Mouse (Mus musculus): Measurements from ENCODE around the gene Abhd2.

The Abhd2 gene

DNA sequence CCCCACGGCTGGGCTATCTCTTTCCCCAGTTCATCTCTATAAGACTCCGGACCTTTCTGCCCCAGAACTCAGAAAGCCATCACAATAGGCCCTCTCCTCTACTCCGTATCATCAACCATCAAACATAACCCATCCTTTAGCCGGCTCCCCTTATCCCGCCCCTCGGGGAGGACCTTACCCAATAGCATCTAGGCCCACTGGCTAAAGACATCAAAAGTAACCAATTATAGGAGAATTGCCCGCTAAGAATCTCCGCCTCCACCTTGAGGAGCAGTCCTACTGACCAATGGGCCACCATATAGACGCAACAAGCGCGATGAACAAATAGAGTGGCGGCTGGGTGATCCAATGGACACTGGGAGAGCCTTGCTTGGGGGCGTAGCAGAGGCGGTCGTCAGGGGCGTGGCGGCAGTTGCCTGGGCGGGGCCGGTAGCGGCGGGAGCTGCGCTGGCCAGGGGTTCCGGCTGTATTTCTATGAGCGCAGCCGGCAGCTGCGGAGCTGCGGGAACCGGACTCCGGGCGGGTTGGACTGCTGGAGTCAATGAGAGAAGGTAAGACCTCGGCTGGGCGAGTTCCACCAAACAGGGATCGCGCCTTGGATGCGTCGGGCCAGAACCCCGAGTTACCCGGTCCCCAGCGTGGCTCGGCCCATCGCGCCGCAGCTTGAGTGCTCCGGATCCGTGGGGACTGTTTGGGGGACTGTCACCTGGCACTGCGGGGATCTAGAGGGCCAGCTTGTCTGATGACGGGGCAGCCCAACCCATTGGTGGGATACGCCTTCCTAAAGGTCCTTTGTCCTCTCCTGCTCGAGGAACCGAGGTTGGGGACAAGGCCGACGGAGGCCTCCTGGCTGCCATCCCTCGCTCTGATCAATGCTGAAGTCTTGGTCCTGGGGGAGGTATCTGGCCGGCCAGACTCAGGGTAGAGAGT is at the start of gene Abhd2:
Gene Abhd2 (plus strand): TSS at position 411 of the 930 bp plus-strand sequence.
- peak; percentile 99 to 100 for DNase-seq

DNA sequence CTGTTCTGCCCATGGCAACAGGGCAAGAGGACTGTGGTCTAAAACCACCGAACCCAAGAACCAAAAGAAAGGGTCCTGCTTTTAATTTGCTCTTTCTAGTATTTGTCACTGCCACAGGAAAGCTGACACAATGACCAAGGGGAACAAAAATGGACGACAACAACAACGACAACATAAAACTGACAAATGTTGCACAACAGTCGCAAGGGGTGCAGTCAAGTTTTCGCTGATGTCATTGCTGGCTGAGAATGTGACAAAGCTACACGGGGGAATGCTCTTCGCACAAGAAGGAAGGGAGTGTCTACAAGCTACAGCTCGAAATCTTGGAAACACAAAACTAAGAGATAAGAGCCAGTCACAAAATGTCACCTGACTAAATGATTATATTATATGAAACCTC is 47.5 kb upstream of the Abhd2 start:
- DNase-seq, result no peak

DNA sequence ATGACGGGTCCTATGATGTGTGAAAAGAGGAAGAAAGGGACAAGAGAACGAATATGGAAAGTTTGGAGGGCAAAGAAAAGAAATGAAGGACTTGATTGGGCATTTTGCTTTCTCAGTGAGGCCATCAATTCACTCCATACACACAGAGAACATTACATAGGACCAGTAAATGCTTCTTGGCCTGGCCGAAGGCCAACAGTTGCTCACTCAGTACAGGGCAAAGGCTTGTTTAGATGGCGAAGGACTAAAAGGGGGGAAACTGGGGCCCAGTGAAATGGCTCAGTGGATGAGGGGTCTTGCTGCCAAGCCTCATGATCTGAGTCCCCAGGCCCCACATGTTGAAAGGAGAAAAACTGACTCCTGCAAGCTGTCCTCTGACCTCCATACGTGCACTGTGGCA is 46.8 kb upstream of the Abhd2 start:
- no peak for DNase-seq

DNA sequence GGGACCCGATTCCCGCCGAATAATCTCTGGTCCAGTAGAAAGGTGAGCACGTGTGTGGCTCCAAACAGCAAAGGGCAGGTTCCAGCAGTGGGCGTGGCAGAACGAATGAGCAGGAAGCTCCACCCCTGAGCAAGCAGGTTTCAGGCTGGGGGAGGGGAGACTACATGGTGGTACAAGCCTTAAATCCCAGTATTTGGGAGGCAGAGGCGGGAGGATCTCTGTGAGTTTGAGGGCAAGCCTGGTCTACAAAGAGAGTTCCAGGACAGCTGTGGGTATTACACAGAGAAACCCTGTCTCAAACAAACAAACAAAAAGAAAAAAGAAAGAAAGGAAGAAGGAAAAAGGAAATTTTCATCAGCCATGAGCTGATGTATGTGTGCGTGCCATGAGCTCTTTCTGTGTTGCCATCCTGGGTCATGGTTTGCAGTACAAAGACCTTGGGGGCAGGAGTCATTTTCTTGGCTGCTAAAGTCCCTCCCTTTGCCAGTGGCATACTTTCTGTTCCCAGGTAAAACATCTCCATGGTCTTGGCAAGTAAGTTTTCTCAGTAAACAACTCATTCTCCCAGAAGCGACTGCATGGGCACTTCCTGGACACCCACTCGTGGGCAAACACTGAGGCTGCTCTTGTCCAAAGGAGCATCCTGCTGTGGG is 46.0 kb upstream of the Abhd2 start:
- DNase-seq, result no peak

DNA sequence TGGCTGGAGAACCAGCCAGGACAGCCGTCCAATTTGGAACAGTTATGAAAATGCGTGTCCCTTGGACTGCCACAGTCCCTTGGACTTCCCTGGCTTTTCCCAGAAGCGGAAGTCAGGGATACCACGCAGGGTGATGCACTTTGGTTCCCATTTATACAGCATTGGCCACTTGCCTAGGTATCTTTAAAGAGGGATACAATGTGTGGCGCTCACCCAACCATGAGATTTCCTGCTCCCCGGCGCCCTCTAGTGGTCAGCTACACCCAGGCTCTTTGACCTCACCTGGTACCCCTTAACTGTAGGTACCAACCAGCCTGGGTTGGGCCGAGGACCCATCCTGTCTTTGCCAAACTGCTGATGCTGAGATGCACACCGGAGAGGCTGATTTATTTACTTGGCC is 44.5 kb upstream of the Abhd2 start:
- DNase-seq, result peak; percentile 76 to 86

DNA sequence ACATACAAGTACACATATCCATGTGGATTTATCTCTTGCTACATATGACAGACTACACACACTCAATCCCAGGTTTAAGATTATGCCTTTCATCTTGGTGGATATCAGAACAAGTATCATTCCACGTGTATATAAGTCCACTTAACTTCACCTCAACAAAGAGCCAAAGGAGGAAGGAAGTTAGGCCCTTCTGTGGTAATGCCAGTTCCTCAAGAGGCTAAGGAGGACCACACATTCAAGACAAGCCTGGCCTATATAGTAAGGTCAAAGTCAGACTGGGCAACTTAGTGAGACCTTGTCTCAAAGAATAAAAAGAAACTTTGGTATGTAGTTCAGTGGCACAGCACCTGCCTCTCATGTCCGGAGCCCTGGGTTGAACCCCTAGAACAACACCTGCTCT is 41.4 kb upstream of the Abhd2 start:
- no peak for DNase-seq

DNA sequence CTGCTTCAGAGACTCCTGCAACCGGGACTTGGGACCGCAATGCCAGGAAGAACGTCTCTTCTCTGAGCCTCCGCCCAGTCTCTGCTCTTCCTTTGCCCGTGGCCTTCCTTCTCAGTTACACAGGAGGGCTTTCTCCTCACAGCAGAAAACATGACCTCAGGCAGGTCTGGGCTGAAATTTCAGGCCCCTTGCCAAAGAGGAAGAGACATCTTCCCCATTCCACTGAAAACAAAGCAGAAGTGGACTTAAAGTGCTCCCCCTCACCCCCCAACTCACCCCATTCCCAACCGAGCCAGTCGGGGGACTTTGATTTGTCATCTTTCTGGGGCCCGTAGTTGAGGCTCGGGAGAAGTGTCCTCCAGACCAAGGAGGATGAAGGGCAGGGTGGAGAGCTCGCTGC is 41.0 kb upstream of the Abhd2 start:
- no peak for DNase-seq

DNA sequence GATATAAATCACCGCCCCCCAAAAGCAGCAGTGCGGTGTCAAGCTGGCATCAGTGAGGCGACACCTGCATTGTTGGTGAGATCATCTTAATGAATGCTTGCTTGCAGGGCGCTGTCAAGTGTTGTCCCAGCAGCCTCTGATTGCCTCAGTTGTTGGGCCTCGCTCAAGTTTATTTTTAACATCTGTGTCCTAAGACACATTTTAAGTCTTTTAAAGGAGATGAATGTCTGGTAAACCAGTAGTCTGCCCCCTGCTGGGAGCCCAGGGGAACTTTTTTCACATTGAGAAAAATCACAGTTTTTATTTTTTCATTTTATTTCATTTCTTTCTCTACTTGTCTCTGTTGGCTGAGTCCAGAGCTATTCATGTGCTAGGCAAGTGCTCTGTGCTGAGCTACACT is 34.3 kb upstream of the Abhd2 start:
- peak; percentile 24 to 37 for DNase-seq

DNA sequence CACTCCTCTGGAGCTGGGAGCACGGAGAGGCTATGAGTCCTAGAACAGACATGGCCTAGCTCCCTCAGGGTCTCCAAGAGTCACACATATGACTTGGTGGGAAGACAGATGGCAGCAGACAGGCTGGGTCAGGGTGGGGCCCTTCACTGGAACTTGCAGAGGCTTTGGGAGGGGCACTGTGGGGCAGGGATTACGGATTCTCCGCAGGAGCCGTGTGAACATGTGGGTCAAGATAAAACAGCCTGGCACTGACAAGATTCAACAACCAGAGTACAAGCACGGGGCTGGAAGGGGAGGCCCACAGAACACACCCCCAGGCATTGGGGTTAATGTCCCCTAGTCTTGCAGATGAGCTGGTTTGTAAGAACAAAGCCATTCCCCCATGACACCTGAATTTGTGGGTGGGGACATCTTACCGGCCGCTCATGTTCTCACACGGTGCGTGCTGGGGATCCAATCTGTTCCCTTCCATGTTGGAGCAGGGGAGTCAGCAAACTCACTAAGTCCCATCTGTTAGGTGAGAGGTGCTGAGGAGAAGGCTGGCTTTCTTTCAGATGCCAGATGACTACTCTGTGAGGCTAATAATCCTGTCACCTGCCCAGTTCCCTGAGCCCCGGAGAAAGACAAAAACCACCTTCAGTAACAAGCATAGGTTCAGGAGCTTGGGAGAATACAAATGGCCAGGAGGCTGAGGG is 30.9 kb upstream of the Abhd2 start:
- DNase-seq, result no peak

DNA sequence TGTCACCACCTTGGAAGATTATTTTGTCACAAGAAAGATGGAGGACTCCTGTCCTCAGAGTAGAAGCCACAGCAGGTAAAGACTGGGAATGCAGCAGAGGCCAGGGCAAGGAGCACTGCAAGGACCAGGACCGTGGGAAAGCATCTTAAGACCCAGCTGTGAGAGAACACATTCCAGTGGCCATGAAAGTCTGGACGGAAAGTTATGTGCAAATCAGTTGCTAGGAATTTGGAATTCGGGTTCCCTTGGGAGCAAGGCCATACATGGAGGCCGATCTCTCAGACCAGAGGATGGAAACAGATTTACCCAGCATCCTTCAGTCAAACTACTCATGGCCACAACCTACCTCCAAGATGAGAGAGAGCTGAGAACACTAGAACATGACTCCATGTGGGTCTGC is 29.8 kb upstream of the Abhd2 start:
- no peak for DNase-seq

DNA sequence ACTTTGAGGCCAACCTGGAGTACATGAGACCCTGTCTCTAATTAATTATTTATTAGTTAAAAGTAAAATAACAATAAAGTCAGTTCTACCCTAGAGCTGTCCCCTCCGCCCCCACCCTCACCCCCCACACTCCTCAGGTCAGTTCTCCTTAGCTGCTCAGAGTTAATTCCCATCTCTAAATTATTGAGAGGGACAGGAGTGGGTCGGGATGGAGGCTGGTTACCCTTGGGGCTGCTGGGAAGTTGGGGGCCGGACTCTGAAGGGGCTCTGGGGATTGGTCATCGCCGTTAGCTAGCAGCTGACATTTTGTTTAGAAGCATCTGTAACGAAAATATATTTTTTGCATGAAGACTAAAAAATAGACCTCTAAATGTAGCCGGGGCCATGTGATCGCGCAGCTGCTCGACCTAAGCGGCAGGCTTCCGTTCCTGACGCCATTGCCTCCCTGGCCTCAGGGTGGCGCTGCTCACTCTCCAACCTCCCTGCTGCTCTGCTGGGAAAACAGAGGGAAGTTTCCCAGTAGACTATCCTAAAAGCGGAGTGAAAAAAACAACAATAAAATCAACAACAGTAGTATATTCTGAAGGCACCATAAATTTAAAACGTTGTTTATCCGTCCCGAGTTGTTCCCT is 26.8 kb upstream of the Abhd2 start:
- peak; percentile 75 to 82 for DNase-seq

DNA sequence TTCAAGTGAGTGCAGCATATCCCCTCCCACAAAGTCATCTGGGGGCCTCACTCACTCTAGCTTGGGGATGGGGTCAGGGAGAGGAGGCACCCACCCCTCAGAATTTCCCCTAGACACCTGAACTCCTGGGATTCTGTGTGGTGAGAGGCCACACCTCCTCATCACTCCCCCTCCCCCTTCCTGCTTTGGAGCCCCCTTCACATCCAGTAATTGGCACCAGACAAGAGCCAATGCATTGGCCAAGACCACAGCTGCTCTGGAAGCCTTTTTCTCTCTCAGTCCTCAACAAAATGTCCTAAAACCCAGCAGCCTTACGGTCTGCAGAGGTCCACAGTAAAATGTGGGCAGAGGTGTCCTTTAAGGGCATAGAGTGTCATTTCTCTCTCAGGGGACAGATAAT is 25.6 kb upstream of the Abhd2 start:
- no peak for DNase-seq

DNA sequence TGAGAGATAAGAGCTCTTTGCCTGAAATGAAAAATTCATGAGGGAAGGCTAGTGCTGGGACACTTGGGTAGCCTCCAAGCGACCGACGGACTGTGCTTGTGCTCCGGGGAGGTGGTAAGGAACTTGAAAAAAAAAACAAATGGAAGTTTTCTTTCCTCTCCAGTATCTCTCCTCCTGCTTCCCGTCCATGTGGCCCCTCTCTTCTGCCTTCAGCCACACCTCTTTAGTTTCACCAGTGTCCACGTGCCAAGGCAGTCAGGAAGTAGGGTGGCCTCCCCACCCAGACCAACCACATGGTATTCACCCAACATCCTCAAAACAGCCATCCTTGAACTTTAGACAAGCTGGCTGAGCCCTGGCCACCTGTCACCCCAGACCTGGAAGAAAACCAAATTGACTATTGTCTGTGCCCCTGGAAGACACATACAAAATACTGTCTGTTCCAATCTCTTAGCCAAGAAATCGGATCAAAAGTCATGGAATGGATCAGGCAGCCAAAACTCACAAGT is 25.1 kb upstream of the Abhd2 start:
- DNase-seq, result peak; percentile 30 to 45

DNA sequence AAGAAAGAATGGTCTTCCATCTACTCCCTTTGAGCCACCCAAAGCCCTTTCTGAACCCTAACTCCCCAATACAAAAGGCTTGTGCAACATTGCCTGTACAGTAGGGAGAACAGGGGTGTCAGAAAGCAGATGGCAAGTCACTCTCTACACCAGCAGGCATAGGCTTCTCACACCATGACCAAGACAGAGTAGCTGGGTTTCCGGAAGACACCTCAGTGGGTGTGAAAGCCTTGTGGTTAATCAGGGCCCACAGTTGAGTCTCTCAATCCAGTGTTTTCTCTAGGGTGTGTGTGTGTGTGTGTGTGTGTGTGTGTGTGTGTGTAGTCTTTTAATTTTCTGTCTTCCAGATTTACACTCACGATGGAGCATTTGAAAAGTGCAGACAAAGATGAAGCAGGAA is 23.4 kb upstream of the Abhd2 start:
- DNase-seq, result no peak

DNA sequence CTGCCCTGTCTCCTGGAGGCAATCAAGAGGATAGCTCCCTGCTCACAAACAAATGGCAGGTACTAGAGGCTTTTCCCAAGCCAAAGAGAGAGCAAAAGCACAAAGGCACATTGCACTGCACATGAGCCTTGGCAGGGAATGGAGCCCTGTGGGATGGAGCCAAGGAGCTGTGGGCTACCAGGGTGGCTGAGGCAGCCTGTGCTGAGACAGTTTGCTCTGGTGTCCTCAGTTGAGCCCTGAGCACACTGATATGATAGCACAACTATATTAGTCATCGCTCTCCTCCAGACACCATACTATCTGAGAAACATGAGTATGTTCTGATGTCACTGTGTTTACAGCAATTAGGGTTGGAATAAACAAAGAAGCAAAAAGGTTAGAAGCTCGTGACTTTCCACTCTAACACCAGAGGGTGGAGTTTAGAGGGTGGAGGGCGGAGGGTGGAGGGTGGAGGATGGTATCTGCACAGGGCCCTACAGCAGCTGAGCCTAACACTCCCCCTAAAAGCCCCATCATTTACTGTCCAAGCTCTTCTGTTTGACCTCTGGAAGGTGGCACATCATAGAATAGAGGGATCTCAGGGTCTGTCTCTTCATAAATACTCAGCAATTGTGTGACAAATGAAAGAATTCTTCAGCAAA is 18.6 kb upstream of the Abhd2 start:
- peak in 1 of 2 experiments; percentile 48 for DNase-seq

DNA sequence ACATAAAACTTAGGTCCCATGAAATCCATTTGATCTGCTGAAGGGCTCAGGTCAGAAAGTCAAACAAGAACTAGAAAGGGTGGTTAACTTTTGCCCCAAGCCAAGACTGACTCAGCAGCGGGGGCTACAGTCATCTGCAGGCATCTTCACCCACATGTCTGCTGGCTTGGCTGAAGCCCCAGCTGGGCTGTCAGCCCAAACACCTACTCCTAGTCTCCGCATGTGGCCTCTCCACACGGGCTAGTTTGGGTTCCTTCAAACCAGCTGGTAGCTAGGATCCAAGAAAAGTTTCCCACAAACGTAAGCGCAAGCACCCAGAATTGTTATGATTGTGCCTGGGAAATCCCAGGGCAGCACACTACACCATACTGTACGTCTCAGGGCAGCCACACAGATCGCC is 17.6 kb upstream of the Abhd2 start:
- DNase-seq, result peak in 1 of 2 experiments; percentile 58

DNA sequence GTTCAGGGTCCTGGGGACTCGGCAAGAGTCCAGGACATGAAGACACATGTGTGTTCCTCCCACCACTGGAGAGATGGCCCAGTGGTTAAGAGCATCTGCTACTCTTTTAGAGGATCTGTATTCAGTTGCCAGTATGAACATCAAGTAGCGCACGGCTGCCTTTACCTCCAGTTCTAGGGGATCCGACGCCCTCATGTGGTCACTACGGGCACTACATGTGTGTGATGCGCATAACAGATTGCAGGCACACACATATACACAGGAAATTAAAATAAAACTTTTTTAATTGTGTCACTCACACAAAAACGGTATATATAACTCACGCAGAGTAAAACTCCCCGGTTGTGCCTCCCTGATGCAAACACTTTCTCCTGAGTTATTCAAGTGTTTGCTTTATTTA is 17.2 kb upstream of the Abhd2 start:
- no peak for DNase-seq

DNA sequence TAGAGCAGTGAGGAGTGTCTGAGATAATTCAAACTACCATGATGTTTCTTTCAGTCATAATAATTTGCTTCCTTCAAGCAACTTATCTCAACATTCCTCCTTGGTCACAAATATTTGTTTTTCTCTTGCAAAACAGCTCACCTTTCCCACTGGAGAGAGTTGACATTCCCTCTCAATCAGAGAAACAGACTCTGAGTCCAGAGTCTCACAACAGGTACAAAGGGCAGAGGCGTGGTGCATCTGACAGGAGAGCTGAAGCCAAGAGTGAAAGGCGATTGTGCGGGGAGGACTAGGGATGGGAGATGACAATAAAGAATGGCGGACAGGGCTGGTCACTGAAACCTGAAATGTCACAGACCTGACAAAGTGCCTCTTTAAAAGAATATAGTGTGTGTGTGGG is 16.3 kb upstream of the Abhd2 start:
- no peak for DNase-seq

DNA sequence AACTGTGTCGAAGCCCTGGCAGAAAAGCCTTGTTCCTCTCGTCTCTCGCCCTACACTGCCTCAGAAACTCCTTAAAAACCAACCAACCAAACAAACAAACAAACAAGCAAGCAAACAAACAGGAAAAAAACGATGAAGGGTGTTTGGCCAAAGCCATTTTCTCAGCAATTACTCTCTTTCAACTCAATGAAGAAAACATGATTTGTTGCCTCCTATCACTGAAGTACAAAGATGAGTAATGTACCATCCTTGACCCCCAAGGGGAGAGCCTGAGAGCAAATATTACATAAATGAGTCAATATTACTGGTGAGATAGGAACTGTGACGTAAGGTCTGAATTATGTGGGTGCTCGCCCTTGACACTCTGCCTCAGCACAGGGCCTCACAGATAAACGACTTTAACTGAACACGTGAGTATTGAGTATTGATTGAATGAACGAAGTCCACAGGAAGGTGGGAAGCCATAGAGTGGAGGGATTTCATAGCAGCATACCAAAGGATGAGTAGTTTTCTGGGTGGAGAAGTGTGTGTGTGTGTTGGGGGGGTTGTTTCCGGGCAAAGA is 13.9 kb upstream of the Abhd2 start:
- DNase-seq, result no peak

DNA sequence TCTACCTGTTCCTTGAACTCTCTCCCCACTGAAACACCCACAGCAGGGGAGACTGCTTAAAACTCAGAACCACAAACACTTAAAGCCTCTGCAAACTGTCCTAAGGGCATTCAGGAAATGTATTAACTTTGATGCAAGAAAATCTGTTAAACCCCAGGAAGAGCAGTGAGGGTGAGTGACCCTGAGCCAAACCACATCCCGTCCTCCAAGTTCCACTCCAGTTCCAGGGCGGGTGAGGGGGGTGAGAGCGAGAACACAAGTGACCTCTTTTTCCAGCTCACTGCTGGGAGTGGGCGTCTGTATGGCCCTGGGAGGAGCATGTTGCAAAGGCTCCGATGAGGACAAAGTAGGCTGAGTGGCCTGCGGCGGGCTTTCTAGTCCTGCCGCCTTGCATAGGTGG is 10.5 kb upstream of the Abhd2 start:
- peak in 1 of 2 experiments; percentile 58 for DNase-seq

DNA sequence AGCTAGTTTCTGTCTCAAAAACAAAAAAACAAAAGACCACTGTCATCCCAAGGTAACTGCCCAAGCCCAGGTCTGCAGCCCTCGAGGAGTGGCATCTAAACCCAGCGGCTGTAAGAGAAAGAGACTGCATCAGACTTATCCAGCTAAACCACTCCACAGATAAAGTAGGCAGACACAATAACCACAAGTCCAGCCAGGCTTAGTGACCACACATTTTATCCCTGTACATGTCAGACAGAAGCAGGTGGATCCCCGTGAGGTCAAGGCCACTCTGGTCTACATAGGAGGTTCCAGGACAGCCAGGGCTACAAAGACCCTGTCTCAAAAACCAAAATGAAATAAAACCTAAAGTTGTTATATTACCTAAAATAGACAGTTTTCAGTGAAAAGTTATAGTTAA is 9.2 kb upstream of the Abhd2 start:
- DNase-seq, result no peak

DNA sequence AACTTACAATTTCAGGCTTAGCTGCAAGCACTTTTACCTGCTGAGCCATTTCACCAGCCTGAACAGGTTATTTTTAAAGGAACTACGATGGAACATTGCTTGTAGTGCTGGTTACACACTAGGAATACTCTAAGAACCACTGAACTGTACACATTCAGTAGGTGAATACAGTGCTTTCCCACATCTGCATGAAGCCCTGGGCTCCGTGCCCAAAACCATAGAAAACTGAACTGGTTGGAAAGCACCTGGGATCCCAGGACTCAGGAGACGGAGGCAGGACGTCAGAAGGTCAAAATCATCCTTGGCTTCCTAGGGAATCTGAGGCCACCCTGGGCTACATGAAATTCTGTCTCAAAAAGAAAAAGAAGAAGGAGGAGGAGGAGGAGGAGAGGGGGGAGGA is 6.8 kb upstream of the Abhd2 start:
- DNase-seq, result no peak

All from lung, postnatal 4 days (tissue).